Mouse (Mus musculus) forebrain, postnatal 0 days (tissue): ENCODE results near the gene Ndufb4. TPM values are rescaled to one million over a fixed set of nuclear protein-coding genes. Genes with fewer than 3 reads are reported as not detected.
"Not testable (repeated sequence)": the region's sequence is repeated elsewhere in the genome, so short reads cannot be mapped to it uniquely, and the experiment has no call there.

ENCODE experiments used
- ATAC-seq: fragments of 200-750 bp; cut with Nextera tagmentation; 2 replicates; pipeline ENCODE4 v1.8.0; 2017; ENCODE audit warnings: mild to moderate bottlenecking, moderate library complexity
- DNase-seq: peaks from one replicate; pipeline ENCODE4 v3.0.0-alpha.2; 2015
- H3K27ac ChIP-seq: fragments of 300-500 bp; sonication (generic); 2 replicates; pipeline ENCODE4 v1.5.1; 2014; ENCODE audit warnings: low read depth, mild to moderate bottlenecking, antibody characterized with exemption, low read length, moderate library complexity, mixed read lengths
- H3K27me3 ChIP-seq: fragments of 300-500 bp; sonication (generic); 2 replicates; pipeline ENCODE4 v1.6.1; 2014; ENCODE audit warnings: mild to moderate bottlenecking, low read length, mixed read lengths; ENCODE audit not compliant: insufficient read depth
- H3K36me3 ChIP-seq: fragments of 300-500 bp; sonication (generic); 2 replicates; pipeline ENCODE4 v1.6.1; 2014; ENCODE audit warnings: mild to moderate bottlenecking, moderate library complexity; ENCODE audit not compliant: insufficient read depth
- H3K4me1 ChIP-seq: fragments of 300-500 bp; sonication (generic); 2 replicates; pipeline ENCODE4 v1.6.1; 2014; ENCODE audit warnings: antibody characterized with exemption; ENCODE audit not compliant: insufficient read depth
- H3K4me2 ChIP-seq: fragments of 300-500 bp; sonication (generic); 2 replicates; pipeline ENCODE4 v1.6.1; 2014; ENCODE audit warnings: low read depth, mild to moderate bottlenecking, moderate library complexity
- H3K4me3 ChIP-seq: fragments of 300-500 bp; sonication (generic); 2 replicates; pipeline ENCODE4 v1.5.1; 2014; ENCODE audit warnings: low read depth, low read length, mixed read lengths
- H3K9ac ChIP-seq: fragments of 300-500 bp; sonication (generic); 2 replicates; pipeline ENCODE4 v1.6.1; 2014; ENCODE audit warnings: mild to moderate bottlenecking
- H3K9me3 ChIP-seq: fragments of 300-500 bp; sonication (generic); 2 replicates; pipeline ENCODE4 v1.6.1; 2016; ENCODE audit warnings: low read length
- CTCF ChIP-seq: sonication (generic); IDR thresholded peaks from 2 replicates; pipeline ENCODE4 v1.5.1; 2016; ENCODE audit warnings: antibody characterized with exemption, control low read depth, low read depth
- WGBS: fragments of 180-500 bp; shearing (Covaris S2); extraction: QIAGEN DNeasy Blood & Tissue Kit; methylation state at CpG from one replicate; pipeline ENCODE4 v1.1.7; 2014; 5-methylcytosine and 5-hydroxymethylcytosine counted together
- polyA plus RNA-seq: library from polyadenylated mRNA; unstranded; fragments of >200 nt; fragmentation: Nextera tagmentation; extraction: Ambion mirVana; gene quantifications from 2 replicates; pipeline ENCODE4 v1.2.1, GENCODE M21; 2015
- total RNA-seq: library from RNA; depleted of rRNA; stranded (reverse); fragments of >200 nt; gene quantifications from 2 replicates; pipeline ENCODE4 v1.2.3, GENCODE M21; 2014

The Ndufb4 gene
- total and polyA plus RNA-seq, 2 experiments from 2014 or later, result 33.9 to 79.1 TPM

GRCm38 (mm10) chr16:37651467-37651866 is 2.8 kb downstream of the Ndufb4 start:
- H3K4me3 ChIP-seq, result no peak overlapping the region
- H3K27me3 ChIP-seq, result no peaks in the 10 kb centered on the region
- DNase-seq (no peak), ATAC-seq (no peak)
- H3K4me1 ChIP-seq, result peaks cover 16% of the 10 kb centered on the region; the same call in 1 of the 2 replicates
- no peak for TF ChIP-seq CTCF
- WGBS, result 92% methylated on average over 5 of the region's 5 CpGs
- H3K9ac ChIP-seq, result no peak overlapping the region
- peaks cover 15% of the 10 kb centered on the region for H3K36me3 ChIP-seq
- no peak overlapping the region for H3K4me2 ChIP-seq
- H3K27ac ChIP-seq, result no peak overlapping the region
- no peaks in the 10 kb centered on the region for H3K9me3 ChIP-seq

- Histone ChIP-seq H3K27me3 (no peaks in the 10 kb centered on the region), H3K27ac (no peak overlapping the region), H3K9ac (no peak overlapping the region), H3K4me3 (no peak overlapping the region), H3K4me1 (peaks cover 12% of the 10 kb centered on the region; the same call in 1 of the 2 replicates), H3K4me2 (no peak overlapping the region), H3K36me3 (peaks cover 28% of the 10 kb centered on the region), H3K9me3 (no peaks in the 10 kb centered on the region)
- TF ChIP-seq CTCF, result no peak
- no peak for ATAC-seq
- WGBS, result 87% methylated on average over 5 of the region's 5 CpGs
- DNase-seq, result no peak
Measured at GRCm38 (mm10) chr16:37649068-37649467, 5.2 kb downstream of the Ndufb4 start.

GRCm38 (mm10) chr16:37647936-37648335 is 6.3 kb downstream of the Ndufb4 start:
- no peak for TF ChIP-seq CTCF
- Histone ChIP-seq H3K36me3 (peaks cover 34% of the 10 kb centered on the region), H3K9ac (no peak overlapping the region), H3K4me1 (peaks cover 10% of the 10 kb centered on the region; the same call in 1 of the 2 replicates), H3K27ac (no peak overlapping the region), H3K9me3 (no peaks in the 10 kb centered on the region), H3K4me3 (no peak overlapping the region), H3K27me3 (no peaks in the 10 kb centered on the region), H3K4me2 (no peak overlapping the region)
- ATAC-seq (no peak), DNase-seq (no peak)
- 88% methylated on average over 8 of the region's 8 CpGs for WGBS

GRCm38 (mm10) chr16:37647067-37647466 is 7.2 kb downstream of the Ndufb4 start:
- ATAC-seq, result no peak
- 92% methylated on average over 16 of the region's 16 CpGs for WGBS
- Histone ChIP-seq H3K9me3 (no peaks in the 10 kb centered on the region), H3K4me2 (no peak overlapping the region), H3K27me3 (no peaks in the 10 kb centered on the region), H3K4me3 (no peak overlapping the region), H3K4me1 (peaks cover under 1% of the 10 kb centered on the region; the same call in 1 of the 2 replicates), H3K27ac (no peak overlapping the region), H3K9ac (no peak overlapping the region), H3K36me3 (peaks cover 34% of the 10 kb centered on the region)
- TF ChIP-seq CTCF, result no peak
- DNase-seq, result no peak

- Histone ChIP-seq H3K4me3 (no peak overlapping the region), H3K4me1 (no peaks in the 10 kb centered on the region), H3K27me3 (no peaks in the 10 kb centered on the region), H3K9me3 (no peaks in the 10 kb centered on the region), H3K9ac (no peak overlapping the region), H3K27ac (no peak overlapping the region), H3K36me3 (peaks cover 34% of the 10 kb centered on the region), H3K4me2 (no peak overlapping the region)
- DNase-seq (no peak), ATAC-seq (no peak)
- WGBS, result 89% methylated on average over 3 of the region's 3 CpGs
- TF ChIP-seq CTCF, result no peak
Measured at GRCm38 (mm10) chr16:37645799-37646198, 8.5 kb downstream of the Ndufb4 start.

- H3K27me3 ChIP-seq, result no peaks in the 10 kb centered on the region
- H3K4me1 ChIP-seq, result no peaks in the 10 kb centered on the region
- TF ChIP-seq CTCF, result no peak
- H3K27ac ChIP-seq, result no peak overlapping the region
- DNase-seq (no peak), ATAC-seq (no peak)
- no peak overlapping the region for H3K4me2 ChIP-seq
- H3K9me3 ChIP-seq, result no peaks in the 10 kb centered on the region
- no peak overlapping the region for H3K9ac ChIP-seq
- WGBS, result 96% methylated on average over 8 of the region's 8 CpGs
- peaks cover 34% of the 10 kb centered on the region for H3K36me3 ChIP-seq
- H3K4me3 ChIP-seq, result no peak overlapping the region
Measured at GRCm38 (mm10) chr16:37645211-37645610, 9.0 kb downstream of the Ndufb4 start.

- WGBS, result 92% methylated on average over 5 of the region's 5 CpGs
- DNase-seq, result no peak
- no peak overlapping the region for H3K27ac ChIP-seq
- H3K4me1 ChIP-seq, result no peaks in the 10 kb centered on the region
- no peak overlapping the region for H3K4me2 ChIP-seq
- peaks cover 34% of the 10 kb centered on the region for H3K36me3 ChIP-seq
- ATAC-seq, result no peak
- H3K9ac ChIP-seq, result no peak overlapping the region
- no peaks in the 10 kb centered on the region for H3K27me3 ChIP-seq
- TF ChIP-seq CTCF, result no peak
- no peaks in the 10 kb centered on the region for H3K9me3 ChIP-seq
- no peak overlapping the region for H3K4me3 ChIP-seq
Measured at GRCm38 (mm10) chr16:37644486-37644885, 9.8 kb downstream of the Ndufb4 start.

- H3K9me3 ChIP-seq, H3K27ac ChIP-seq, H3K4me3 ChIP-seq, ATAC-seq, H3K4me2 ChIP-seq, H3K27me3 ChIP-seq, DNase-seq, H3K9ac ChIP-seq, H3K4me1 ChIP-seq: not testable (repeated sequence)
- peaks cover 10% of the 10 kb centered on the region; the same call in 1 of the 2 replicates for H3K36me3 ChIP-seq
Measured at GRCm38 (mm10) chr16:37640522-37640921, 13.7 kb downstream of the Ndufb4 start.
